Mouse (Mus musculus): ENCODE measurements around the gene Hivep2. TPM values are rescaled to one million over a fixed set of nuclear protein-coding genes. Genes with fewer than 3 reads are reported as not detected.

Hivep2 gene
- polyA plus RNA-seq, 1 experiment: 14.4 TPM

DNA sequence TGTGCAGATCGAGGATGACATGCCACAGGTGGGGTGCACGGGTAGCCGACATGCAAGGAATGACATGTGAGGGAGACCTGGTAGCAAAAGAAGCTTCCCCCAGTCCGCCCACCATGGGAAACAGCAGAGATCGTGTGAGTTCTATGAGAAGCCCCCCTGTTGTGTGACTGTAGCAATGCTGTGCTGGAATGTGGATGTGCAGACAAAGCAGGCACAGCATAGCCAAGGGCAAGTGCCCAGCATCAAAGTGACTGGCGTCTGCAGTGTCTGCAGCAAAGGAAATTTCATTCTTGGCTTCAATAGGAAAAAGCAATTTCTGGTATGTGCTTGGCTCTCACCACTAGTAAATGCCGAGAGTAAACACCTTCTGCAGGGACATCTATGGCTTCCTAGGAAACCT, 199.0 kb downstream of the Hivep2 start:
- no peak for DNase-seq (ENCODE audit: low spot score)

DNA sequence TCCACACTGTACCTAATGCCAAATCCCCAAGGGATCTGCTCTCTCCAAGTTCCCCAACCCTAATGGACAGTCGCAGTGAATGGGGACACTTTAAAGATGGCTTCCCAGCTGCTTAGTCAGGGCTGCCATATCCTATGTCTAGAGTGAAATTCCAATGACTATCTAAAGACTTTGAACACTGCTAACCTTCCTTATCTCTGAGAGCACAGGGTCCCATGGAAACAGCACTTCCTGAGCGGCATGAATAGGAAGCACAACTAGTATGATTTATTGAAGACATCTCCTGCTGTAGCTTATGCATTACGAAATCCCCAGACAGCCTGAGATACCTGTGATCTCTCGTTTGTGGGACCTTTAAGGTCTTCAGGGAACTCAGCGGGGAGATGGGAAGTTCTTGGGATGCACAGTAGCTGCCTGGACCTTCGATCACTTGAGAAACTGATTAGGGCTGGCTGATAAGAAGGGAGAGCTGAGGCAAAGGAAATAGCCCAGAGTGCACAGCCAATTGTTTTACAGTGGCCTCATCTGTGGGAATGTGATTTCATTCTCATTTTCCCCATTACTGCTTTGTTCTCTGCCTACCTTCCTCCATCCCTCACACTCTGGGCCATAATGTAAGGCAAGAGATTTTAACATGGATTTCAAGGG, 202.4 kb downstream of the Hivep2 start:
- DNase-seq (ENCODE audit: low spot score): no peak

DNA sequence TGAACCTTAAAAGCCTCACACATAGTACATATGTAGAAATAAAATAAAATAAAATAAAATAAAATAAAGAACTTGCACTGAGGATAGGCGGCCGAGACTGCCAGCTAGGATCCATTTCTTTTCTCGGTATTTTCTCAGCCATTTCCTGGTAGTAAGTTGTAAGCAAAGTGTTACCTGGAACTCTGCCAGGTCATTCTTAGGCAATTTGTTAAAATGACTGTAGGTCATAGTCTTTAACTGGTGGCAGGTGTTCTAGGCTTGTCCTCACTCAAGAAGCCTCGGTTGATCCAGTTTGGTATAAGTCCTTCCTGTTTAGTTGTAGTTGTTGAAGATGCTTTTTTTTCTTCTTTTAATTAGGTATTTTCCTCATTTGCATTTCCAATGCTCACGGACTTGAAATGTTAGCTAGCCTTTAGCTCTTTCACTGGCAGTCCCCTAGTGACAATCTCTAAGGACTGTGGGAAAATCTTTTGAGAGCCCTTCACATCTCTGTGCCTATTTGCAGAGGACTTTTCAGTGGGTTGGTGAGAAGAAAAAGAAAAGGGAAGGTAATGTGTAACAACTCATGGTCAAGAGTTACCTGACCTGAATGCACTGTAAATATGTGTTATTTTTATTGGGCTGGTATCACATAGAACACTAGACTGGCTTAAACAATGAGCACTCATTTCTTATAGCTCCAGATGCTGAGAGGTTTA, 203.1 kb downstream of the Hivep2 start:
- no peak for DNase-seq (ENCODE audit: low spot score)

DNA sequence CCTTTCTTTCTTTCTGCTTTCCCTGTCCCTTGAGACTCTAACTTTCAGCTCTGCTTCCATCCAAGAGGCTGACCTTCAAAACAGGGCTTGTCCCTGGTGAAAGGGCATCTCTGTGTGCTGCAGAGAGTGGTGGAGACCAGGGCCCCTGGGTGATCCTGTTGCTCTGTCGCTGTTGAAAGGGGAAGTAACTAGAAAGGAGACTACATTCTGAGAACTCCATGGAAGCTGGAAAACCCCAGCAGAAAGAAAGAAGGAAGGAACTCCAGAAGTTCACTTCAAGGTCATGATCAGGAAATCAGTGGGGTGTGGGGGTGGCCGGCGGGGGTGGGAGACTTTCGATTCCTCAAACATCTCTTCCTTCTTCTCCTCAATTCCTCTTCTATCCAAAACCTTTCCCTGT, 208.2 kb downstream of the Hivep2 start:
- DNase-seq (ENCODE audit: low spot score): no peak

DNA sequence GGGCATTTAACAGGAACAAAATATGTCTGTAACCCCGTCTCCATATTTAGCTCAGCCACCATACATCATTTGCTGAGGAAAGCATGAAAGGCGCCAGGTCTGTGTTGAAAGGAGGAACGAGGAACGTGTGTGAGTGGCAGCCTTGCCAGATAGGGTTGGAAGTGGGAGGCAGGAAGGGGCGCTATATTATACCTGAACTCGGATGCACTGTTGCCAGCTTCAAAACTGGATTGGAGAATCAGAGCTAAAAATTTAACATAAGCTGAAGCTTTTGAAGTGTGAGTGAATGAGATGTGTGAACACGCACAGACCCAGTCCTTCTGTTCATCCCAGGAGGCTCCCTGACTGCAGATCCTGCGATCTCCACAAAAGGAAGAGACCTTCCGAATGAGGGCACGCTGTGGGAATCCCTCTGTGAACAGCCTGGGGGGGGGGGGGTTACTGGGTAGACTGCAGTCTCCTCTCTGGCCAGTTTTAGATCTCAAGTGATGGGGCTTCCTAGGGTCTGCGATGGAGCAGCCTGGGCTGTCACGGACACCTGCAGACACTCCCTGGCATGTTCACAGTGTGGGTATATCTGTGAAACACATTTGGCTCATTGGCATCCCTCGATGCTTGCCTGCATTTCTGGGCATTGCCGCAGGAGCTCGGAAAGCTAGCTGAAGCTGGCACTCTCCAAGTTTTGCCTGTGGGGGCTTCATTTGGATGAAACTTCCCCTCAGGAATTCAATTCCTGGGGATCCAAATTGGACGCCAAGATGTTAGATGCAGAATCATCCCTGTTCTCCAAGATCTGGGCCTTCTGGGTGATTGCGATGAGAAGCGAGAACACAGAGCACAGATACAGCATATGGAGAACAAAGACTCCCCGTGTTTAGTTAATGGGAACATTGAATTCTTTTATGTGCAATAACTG, 213.8 kb downstream of the Hivep2 start:
- DNase-seq (ENCODE audit: low spot score): no peak

DNA sequence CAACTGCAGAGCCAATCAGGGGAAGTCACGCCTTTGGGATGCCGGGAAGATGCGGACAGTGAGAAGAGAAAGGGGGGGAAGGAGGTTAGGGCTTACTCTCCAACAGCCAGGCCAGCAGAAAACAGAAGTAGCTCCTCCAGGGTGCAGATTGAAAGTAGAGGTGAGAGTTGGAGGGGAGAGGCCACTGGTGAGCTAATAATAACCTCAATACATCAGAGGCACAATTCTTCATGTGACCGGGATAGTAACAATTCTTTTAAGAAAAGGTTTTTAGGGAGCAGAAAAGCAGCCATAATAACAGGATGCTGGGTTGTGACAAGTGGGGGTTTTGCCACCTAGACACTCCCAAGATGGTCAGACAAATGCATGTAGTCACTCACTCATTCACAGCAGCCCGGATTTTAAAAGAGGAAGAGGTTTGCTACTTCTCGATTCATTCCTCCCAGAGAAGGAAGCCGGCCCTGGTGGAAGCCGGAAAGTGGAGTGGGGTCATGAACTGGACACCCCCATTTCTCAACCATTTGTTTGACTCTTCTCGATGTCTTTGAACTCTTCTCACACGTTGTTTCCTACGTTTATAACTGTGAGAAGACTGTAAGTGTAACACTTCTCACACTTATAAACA, 220.6 kb downstream of the Hivep2 start:
- no peak for DNase-seq (ENCODE audit: low spot score)

DNA sequence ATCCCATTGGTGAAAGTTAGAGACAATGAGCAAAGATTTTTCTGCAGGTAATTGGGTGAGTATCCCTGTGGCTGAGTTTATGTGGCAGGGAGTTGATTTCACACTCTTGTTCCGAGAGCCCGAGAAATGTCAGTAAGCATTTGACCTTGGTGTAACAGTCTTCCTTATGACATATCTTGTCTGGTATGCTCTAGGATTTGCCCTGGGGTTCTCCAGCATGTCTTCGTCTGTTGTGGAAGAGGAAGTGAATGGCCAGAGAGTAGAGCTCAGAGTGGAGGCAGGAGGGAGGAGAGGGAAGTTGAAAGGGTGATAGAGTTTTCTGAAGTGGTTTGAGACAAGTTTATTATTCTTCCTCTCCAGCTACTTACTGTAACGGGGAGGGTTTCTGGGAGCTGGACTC, 223.2 kb downstream of the Hivep2 start:
- DNase-seq (ENCODE audit: low spot score): no peak

DNA sequence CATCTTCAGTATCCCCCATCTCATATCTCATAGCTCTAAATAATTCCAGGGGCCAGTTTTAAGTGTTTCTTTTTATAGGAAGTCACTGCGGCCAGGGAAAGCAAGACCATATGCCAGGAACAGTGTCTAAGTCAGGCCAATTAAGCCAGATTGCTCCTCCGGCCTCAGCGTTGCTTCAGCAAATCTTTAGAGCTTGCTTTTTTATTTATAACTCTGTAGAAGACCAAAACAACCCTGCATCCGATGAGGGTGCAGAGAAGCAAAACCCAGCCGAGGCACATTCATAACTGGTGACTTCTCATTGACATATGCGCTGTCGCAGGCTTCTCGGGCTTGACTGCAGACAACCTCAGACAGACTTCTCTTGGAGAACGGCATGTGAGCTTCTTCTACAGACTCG, 225.3 kb downstream of the Hivep2 start:
- no peak for DNase-seq (ENCODE audit: low spot score)

DNA sequence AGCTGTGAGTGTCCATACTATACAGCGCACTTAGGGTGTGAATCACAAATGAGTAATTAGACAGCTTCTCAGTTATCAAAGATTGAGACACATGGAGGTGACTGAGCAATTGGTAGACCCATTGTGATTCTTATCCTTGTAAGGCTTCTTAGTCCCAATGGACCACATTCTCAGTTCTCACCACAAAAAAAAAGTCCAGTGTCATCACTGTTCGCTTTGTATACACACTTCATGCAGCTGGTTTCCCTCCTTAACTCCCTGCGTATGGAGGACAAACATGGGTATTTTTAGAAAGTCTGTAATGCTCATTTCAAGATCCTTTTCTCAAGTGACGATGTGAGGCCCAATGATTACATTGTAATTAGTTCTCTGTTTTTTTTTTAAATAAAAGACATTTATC, 226.3 kb downstream of the Hivep2 start:
- no peak for DNase-seq (ENCODE audit: low spot score)

DNA sequence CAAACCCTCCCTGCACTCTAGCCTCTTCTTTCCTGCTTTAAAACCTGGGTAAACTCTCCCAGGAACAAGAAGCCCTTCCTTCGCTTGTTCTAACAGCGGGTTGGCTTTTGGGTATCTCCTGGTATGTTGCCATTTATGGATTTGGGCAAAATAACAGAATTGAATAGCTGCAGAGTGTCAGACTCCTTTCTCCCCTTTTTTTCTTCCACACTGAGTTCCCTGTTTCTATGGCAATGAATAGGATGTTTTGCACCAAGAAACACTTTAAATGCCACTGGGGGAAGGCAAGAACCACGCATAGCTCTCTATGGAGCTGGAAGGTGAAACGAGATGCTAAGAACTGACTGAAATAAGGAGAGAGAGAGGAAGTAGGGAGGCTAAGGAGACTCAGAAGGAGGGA, 227.8 kb downstream of the Hivep2 start:
- no peak for DNase-seq (ENCODE audit: low spot score)

DNA sequence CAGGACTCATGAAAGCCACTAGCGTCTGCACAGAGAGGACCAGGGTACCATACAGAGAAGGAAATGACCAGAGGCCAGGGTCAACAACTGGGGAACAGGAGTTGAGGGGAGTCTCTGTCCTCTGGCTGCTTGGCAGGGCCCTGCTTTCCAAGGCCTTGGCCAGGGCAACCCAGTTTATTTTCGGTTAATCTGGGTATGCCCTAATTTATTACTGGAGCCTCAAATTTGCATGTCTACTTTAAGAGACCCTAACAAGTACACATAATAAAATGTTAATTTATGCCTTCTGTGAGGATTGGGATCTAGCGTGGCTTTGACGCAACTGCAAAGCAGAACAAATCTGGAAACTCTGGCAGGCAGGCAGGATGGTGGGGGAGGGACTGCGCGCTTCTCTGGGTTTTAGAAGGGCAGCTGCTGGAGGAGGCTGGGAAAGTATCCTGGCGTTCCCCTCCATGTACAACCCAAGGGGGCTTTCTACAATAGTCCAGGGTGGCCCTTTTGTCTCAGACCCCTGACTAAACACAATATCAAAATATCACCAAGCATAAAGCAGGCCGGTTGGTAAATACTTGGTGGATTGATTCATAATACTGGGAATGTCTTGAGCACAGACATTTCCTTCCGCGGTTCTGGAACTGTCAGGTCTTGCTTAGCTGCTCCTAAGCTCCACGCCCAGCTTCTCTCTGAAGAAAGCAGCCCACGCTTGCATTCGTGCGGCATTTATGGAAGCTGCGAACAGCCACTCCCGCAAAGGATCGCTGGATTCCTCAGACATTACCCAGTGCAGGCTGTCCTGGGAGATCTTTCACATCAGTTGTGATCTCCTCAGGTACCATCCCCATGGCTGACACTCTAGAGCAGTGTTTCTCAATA, 230.1 kb downstream of the Hivep2 start:
- DNase-seq (ENCODE audit: low spot score): no peak

DNA sequence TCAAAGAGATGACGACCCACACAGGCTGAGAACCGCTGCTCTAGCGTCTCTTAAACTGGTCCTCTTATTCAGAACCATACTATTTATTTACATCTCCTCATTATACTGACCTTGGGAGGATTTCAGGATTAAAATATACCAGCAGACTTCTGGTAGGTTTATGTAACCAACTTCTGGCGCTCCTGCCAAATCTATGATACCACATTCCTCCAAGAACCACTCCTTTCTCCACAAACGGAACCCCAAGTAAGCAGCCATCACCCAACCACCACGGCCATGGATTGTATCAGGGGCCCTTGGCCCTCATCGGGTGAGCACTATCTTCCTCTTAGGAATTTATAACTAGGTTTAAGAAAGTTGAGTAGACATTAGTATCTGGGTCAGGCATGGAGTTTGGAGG, 230.9 kb downstream of the Hivep2 start:
- DNase-seq (ENCODE audit: low spot score): no peak

DNA sequence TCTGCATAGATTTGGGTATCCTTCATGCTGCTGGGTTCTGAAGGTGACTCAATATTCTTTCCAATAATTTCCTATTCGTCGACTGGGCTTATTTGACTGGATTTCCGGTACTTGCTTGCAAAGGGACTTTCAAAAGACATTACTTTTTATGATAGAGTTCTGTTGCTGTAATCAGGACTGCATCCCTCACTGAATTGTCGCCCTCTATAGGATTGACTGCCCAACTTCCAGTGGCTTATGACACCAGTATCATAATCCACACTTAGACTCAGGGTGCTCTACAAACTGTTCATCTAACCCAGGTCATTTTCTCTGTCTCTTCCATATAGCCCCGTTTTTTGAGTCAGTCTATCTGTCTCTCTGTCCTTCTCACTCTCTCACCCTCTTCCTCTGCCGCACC, 231.4 kb downstream of the Hivep2 start:
- no peak for DNase-seq (ENCODE audit: low spot score)

DNA sequence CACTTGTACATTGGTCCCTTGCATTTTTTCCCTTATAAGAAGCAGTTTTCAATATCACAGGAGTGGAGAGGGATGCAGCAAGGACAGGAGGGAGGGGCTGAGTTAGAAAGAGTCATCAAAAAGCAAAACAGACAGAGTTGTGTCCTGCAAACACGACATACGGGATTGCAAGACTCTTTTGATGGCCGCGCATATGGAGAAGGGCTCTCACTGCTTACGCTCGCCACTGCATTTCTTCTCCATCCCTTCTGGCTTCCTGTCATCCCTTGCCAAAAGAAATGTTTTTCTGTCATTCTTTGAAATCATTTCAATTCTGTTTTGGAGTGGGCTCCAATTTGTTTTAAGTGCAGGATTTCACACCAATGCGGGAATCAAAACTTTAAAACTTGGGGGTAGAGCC, 233.5 kb downstream of the Hivep2 start:
- DNase-seq (ENCODE audit: low spot score): no peak

DNA sequence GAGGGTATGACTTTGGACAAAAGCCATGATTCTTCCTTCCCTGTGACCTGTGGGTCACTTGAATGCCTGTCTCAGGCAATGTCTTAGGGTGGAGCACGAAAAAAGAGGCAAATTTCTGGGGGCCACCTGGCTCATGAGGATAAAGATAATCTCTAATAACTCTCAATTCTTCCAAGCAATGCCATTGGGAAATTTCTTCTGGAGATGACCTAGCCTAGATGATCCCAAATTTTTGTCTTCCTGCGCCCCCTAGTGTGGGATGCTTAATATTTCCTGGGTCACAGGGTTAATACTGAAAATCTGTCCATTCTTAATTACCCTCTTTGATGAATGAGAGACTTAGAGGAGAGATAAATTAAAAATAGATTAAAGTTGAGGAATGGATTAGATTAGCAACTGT, 234.4 kb downstream of the Hivep2 start:
- DNase-seq (ENCODE audit: low spot score): no peak

Other genes starting within 250 kb of the Hivep2 start
- 30.3 and 30.4 TPM in 2 replicates for gene Aig1, start 97.1 kb upstream of the Hivep2 start, polyA plus RNA-seq (2012; rRNA removed)